Mouse (Mus musculus) frontal cortex, adult 2 months (tissue): ENCODE results near the gene Baz1a. TPM values are rescaled to one million over a fixed set of nuclear protein-coding genes. Genes with fewer than 3 reads are reported as not detected.
"Not testable (repeated sequence)": the region's sequence is repeated elsewhere in the genome, so short reads cannot be mapped to it uniquely, and the experiment has no call there.

Experiments
- DNase-seq, 2 experiments: peaks; one replicate each; pipeline ENCODE4 v3.0.0; 2022; ENCODE audit warnings: low spot score in 1 of 2; ENCODE audit errors: extremely low spot score in 1 of 2
- polyA plus RNA-seq: library from polyadenylated mRNA; depleted of rRNA; stranded (reverse); fragments of >200 nt; gene quantifications from 2 replicates; pipeline ENCODE4 v1.2.3, GENCODE M21; 2012

Baz1a gene
- polyA plus RNA-seq, 1 experiment, result 2.2 TPM

DNA sequence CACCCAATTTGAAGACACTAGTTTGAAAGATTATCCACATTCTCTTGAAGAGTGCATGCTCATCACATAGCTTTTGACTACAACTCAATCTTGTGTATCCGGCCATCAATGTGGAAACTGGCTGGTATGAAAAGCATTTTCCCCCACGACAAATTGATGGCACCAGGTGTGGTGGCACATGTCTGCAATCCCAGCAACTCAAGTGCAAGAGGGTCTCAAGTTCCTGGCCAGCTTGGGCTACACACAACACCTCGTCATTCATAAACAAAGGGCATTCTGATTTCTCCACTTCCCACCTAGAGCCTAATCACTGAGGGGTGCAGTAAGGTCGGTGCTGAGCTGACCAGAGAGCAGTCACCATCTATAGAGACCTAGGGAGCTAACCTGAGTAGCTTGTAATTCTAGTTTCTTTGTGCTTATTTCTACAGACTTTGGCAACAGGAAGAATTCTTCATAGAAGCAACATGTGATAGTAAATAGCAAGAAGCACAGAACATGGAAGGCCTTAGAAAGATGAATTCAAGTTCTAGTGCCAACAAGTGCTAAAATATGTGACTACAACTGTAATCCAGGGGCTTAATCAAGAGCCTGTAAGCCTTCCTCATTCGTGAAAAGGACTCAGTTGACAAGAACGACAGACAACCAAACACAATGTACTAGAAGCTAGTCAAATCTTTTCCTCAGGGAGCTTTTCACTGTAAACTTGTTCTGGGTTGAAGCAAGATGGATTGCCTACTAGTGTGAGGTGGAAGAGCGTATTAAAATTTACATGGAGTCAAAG lies 31.0 kb downstream of the Baz1a start:
- no peak for DNase-seq

DNA sequence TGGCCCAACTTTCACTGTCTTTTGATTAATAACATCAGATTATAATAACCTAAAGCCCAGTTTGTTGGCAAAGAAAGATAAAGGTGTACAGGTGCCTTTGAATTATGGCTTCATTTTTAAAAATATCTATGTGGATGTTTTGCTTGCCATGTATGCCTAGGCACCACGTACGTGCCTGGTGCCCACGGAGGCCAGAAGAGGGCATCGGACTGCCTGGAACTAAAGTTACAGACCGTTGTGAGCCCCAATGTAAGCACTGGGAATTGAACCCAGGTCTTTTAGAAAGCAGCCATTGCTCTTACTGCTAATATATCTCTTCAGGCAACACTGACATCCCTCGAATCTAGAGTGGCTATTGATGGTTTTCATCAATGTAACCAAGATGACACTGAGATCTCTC lies 32.2 kb downstream of the Baz1a start:
- DNase-seq, result no peak

DNA sequence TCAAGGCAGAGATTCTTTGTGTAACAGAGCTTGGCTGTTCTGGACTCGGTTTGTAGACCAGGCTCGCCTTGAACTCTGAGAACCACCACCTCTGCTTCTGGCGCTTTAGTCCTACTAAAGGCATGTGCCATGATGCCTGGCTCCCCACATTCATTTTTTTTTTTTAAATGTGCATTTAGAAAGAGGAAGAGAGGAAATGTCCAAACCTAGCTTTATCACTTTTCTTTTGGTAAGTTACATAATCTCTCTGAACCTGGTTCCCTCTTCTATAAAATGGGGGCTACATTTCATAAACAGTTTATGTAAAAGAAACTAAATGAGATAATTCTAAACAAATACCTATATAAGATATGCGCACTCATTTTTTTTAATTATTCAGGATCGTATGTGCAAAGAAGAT lies 33.2 kb downstream of the Baz1a start:
- no peak for DNase-seq

DNA sequence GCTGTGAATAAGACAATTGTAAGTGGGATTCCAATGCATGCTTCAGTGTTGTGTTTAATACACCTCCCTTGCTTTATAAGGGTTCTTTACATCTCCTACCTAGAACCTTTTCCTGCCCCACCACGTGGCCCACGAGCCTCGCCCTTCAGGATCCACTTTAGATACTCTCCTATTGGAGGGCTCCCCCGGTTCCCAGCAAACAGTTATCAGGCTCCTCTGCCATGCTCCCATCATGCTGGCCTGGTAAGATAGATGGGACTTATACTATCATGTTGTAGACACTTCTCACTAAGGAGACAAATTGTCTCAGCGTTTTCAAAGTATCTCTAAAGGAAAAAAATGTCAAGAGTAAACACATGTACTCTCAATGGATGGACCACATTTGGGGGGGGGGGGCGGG lies 33.6 kb downstream of the Baz1a start:
- no peak for DNase-seq

DNA sequence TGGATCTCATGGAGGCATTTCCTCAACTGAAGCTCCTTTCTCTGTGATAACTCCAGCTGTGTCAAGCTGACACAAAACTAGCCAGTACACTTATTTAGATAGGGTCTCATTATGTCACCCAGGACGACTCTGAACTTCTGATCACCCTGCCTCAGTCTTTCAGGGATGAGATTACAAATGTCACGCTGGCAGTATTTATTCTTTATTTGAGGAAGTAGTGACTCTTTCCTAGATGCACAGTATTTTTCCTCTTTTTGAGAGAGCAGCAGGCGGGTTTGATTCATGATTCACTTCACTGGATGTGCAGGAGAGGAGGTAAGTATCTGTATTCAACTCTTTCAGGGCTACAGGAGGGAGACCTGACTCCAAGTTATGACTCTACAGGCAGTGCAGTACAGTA lies 45.1 kb downstream of the Baz1a start:
- DNase-seq, result no peak

DNA sequence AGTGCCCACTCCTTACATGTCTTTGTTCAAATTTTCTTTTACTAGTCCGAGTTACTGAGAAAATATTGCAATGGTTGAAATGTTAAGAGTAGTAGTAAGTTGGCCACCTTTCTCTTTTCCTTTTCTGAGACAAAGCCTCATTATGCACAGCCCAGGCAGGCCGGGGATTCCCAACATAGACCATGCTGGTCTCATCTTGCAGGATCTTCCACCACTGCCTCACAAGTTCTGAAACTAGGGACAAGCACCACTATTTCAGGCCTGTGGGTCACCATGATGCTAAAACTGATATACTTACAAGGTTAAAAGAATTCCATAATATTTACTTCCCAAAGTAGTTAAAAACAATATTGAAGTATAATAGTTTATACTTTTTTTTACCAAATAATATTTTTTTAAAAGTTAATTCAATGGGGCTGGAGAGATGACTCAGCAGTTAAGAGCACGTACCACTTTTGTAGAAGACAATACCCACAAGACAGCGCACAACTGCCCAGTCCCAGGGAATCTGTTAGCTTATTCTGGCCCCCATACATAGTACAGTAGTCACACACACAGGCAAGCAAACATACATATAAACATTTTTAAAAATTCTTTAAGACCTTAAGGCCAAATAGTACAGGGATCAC lies 48.5 kb downstream of the Baz1a start:
- DNase-seq, result no peak

DNA sequence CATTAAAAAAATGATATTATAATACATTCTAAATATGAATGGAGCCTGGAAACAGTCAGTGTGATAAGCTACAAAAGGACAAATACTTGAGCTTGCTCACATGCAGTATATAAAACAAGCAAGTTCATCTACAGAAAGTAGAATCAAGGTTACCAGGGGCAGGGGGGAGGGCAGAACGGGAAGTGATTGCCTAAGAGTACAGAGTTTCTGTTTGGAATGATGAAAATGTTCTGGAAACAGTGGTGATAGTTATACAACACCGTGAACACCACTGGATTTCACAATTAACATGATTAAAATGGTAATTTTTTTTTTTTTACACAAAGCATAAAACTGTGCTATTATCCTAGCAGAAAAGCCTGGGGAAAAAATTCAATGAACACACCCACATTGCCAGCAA lies 54.6 kb downstream of the Baz1a start:
- DNase-seq, result no peak

DNA sequence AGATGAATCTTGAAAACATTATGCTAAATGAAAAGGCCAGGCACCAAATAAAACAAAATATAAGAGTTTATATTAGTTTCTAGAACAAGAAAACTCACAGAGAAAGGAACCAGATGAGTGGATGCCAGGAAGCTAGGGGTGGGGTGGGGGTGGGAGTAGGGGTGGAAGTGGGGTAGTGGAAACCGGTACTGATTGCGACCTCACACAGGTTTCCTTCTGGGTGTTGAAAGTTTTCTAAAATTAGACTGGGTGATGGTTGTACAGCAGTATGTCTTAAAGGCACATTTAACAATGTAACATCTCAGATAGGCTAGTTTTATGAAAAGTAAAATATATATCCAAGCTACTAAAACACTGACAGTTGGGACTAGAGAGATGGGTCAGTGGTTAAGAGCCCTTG lies 57.2 kb downstream of the Baz1a start:
- DNase-seq, result no peak

DNA sequence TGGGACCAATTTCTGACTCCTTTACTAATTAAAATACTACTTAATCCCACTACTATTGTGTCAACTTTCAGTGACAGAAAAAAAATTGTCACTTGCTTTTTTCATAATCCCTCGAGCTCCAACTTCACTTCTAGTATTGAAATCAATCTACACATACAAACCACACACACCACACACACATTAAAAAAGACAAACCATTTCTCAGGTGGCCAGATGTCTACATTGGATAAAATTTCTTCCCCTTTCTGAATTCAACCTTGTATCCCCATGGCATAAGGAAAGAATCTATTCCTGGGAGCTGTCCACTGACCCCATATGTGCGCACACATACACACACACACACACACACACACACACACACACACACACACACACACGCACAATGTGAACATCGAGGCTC lies 57.7 kb downstream of the Baz1a start:
- DNase-seq, result no peak

DNA sequence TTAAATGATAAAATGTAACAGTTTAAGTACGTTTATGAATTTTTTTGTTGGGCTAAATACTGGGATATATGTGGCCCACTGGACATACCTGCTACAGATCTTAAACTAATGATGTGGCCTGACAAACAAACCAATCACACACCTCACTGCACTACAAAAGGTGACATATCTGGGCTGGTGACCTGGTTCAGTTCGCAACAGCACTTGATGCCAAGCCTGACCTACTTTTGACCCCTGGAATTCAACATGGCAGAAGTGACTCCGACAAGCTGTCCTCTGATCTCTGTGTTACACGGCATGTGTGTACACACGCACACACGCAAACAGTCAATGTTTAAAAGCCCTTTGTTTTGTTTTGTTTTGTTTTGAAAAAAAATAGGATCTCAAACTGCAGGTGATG lies 68.0 kb downstream of the Baz1a start:
- no peak for DNase-seq

DNA sequence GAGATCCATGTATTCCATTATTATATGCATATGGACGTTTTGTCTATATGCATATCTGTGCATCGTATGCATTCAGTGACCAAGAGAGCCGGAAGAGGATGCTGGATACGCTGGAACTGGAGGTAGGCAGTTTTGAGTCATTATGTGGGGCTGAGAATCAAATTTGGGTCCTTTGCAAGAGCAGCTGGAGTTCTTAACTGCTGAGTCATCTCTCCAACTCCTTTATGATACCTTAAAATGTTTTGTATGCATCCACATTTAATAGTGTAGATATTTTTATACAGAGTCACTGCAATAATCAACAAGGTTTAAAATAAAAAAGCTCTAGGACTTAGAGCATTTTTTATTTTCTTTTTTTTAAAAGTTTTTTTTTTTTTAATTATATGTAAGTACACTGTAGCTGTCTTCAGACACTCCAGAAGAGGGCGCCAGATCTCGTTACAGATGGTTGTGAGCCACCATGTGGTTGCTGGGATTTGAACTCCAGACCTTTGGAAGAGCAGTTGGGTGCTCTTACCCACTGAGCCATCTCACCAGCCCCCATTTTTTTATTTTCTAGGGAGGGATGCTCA lies 71.5 kb downstream of the Baz1a start:
- DNase-seq, result not testable (repeated sequence)

DNA sequence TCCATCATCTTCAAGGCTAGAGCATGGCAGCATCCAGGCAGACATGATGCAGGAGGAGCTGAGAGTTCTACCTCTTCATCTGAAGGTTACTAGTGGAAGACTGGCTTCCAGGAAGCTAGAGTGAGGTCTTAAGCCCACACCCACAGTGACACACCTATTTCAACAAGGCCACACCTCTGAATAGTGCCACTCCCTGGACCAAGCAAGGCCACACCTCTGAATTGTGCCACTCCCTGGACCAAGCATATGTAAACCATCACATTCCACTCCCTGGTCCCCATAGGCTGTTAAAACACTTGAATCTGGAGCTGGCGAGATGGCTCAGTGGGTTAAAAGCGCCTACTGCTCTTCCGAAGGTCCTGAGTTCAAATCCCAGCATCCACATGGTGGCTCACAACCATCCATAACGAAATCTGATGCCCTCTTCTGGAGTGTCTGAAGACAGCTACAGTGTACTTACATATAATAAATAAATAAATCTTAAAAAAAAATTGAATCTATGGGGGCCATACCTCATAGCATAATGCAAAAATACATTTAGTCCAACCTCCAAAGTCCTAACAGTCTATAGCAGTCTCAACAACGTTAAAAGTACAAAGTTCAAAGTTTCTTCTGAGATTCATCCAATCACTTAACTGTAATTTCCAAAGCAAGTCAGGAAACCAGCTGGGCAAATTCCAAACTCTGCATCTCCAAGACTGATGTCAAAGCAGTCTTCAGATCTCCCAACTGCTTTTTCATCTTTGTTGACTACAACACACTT lies 76.4 kb downstream of the Baz1a start:
- not testable (repeated sequence) for DNase-seq

DNA sequence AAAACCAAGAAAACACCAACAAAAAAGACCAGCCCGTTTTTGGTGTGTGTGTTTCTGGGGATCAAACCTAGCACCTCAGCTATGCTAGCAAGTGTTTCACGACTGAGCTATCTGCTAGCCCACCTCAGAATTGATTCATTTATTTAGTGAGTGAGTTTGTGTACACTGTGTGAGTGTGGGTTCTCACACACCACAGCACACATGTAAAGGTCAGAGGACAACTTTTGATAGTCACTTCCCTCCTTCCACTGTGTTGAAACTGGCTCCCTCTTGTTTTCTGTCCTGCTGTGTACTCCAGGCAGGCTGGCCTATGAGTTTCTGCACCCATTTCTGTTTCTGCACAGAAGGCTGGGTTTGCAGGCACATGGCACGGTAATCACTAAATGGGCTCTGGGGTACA lies 103.8 kb downstream of the Baz1a start:
- DNase-seq, result no peak

DNA sequence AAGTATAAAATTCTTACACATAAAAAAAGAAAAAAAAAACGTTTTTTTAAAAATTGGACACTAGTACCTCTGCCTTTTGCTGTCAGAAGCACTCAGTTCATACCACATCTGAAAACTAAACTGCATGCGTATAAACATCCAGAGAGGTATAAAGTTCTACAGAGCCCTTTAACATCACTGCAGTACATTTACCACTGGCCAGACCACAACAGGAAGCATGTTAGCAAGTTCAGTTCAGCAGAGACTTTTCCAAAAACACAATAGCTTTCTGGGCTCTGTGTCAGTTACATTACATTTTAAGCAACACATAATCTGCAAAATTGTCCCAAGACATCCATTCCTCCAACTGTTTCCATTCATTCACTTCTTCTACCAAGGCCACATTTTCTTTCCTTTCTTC lies 121.6 kb downstream of the Baz1a start:
- not testable (repeated sequence) for DNase-seq

DNA sequence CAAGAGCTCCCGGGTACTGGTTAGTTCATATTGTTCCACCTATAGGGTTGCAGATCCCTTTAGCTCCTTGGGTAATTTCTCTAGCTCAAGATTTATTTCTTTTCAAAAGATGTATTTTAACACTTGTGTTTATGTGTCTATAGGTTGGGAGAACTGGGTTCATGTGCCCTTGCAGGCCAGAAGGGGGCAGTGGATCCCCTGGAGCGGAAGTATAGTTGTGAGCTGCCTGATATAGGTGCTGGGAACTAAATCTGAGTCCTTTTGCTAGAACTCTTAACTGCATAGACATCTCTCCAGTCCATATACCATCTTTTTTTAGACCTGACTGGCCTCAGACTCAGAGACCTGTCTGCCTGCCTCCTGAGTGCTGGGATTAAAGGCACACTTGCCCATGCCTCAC lies 123.7 kb downstream of the Baz1a start:
- DNase-seq, result no peak

DNA sequence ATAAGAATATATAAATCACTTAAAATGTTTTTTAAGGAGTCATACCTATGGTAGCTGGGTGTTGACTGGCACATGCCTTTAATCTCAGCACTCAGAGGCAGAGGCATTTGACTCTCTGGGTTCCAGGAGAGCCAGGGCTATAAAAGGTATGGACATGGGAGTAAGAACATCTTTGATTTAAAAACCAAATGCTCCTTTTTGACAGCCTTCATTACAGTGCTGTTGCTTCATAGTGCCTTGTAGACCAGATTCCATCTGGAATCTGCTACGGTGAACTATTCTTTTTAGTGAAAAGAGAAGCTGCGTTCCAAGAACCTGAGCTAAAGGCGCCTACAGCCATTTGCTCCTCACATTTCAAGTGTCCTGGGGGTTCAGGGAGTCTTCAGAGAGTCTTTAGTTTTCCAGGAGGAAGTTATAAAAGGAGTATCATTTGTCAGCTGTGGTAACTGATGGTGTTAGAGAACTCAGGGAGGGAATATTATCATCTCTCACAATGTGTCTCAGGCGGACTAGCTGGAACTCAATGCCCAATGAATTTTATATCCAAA lies 126.5 kb downstream of the Baz1a start:
- no peak for DNase-seq

DNA sequence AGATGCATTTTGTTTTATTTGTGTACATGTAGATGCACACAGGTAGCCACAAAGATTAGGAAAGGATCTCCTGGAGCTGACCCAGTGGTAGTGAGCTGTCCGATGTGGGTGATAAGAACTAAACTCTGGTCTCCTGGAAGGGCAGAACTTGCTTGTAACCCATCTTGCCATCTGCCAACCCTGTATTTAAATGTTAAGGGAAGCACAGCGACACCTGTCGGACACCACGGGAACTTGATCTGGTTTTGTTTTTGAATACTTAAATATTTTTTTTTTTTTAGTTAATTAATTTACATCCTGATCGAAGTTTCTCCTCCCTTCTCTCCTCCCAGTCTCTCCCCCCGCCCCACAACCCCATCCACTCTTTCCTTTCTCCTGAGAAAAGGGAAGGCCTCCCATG lies 134.5 kb downstream of the Baz1a start:
- DNase-seq, result peak in 1 of 2 experiments; percentile 73

DNA sequence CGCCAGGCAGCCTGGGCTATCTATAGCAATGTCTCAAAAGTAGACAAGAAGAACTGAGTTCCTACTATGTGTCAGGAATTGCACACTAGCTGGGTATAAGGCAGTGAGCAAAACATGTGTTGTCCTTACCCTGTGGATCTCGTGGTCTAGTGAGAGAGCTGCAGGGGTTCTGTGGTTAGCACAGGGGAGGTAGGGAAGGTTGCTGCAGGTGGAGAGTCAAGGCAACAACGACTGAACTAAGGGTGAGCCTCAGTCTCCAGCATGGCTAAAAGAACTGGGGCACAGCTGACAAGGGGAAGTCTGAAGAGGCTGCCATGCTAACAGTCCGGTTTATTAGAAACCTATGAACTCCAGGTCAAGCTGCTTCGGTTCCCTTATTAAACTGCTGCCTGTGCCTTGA lies 134.9 kb downstream of the Baz1a start:
- DNase-seq, result no peak

DNA sequence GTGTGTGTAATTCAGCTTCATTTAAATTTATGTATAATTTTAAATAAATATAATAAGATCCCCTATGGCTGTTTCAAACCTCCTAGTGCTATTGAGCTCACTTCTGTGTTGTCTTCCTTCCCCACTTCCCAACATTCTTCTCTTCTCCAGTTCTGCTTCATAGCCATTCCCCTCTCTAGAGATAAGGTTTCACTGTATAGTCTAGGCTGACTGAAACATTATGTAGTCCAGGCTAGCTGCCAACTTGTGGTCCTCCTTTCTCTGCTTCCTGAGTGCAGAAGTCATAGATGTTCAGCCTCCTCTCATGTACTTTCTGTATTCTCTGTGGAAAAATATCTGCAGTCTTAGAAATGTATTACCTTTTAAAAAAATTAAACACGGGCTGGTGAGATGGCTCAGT lies 136.3 kb downstream of the Baz1a start:
- DNase-seq, result no peak

DNA sequence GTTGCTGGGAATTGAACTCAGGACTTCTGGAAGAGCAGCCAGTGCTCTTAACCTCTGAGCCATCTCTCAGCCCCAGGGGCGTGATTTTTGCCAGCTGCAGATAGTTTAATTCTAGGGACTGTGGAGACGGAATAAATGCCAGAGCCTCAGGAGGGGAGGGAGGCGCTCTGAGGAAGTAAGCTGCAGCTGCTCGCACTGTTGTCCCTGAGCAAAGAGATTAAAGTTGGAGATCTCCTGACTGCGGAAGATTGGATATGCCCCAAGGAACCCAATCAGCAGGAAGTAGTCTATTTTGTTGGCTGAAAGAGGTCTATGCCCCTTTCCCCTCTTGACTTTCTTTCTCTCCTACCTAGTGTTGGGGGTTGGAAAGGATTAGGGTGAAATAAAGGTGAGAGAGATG lies 137.3 kb downstream of the Baz1a start:
- DNase-seq, result no peak

DNA sequence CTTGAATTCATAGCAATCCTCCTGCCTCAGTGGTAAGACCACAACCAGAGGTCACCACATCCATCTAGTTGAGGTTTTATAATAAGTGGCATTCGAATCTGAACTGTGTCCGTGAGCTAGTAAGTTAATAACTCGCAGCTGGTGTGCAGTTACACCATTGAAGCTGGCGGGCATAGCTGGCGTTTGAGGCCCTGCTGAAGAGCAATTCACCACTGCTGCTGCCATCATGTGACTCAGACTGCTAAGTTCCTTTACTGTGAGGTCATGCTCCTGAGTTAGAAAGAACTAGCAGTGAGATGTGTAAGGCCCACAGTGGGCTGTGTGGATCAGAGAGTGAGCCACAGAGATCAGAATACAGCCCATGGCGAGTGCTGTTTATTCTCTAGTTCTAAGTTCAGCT lies 139.4 kb downstream of the Baz1a start:
- no peak for DNase-seq
